8 mouse cellular contexts compared by ENCODE assay signal in the genomic region with DNA sequence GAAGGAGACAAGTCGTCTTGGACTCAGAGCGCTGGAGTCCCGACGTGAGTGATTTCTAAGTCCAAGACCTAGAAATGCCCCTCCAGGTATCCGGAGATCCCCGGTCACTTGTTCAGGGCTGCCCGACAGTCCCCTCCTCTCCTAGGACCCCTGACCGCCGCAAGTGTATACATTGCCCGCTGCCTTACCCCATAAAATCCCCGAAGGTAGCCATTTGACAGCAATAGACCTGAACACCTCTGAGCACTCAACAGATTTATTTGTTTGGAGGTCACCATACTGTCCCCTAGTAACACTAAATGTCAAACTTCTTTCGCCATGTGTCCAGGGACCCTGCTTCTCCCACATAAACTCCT. TPM values are rescaled to one million over a fixed set of nuclear protein-coding genes. Genes with fewer than 3 reads are reported as not detected.
A peak's percentile ranks its signal among the peaks of the same experiment; 100 is the strongest.
DNase-seq lines count a peak whose midpoint lies in the region; ATAC-seq and TF ChIP-seq lines count a peak whose summit lies in the region.

No protein-coding gene starts in this region.

- H3K27me3 ChIP-seq in liver, adult 2 months (ENCODE audit: control insufficient read depth, insufficient read depth, low read length) = no peaks in the 10 kb centered on the region
- peaks cover 4% of the 10 kb centered on the region; the same call in 1 of the 2 replicates for H3K27me3 ChIP-seq in limb, embryonic 10.5 days (ENCODE audit: low read depth, poor library complexity, severe bottlenecking)
- H3K27me3 ChIP-seq in neural tube, embryonic 15.5 days (replicated peaks) = no peaks in the 10 kb centered on the region

- no peaks in the 10 kb centered on the region for H3K4me1 ChIP-seq in liver, adult 2 months (ENCODE audit: control insufficient read depth, insufficient read depth, low read length)
- no peaks in the 10 kb centered on the region for H3K4me1 ChIP-seq in limb, embryonic 10.5 days
- H3K4me1 ChIP-seq in neural tube, embryonic 15.5 days = 0 out of 2 replicates have a peak, but pooled peaks cover 4% of the 10 kb centered on the region

- TF ChIP-seq CTCF in liver, adult 2 months (IDR thresholded peaks at IDR 0.05; ENCODE audit: low read depth, low read length) = no peak

- peak overlapping the region; percentile 55 for H3K4me2 ChIP-seq in neural tube, embryonic 15.5 days

- no peaks in the 10 kb centered on the region for H3K9me3 ChIP-seq in limb, embryonic 10.5 days (replicated peaks)
- H3K9me3 ChIP-seq in neural tube, embryonic 15.5 days (replicated peaks) = no peaks in the 10 kb centered on the region

- H3K9ac ChIP-seq in liver, adult 2 months (ENCODE audit: low read depth, low read length) = peak overlapping the region; percentile 46
- no peak overlapping the region for H3K9ac ChIP-seq in neural tube, embryonic 15.5 days (replicated peaks)

- peak overlapping the region; percentile 50 for H3K4me3 ChIP-seq in liver, adult 2 months (ENCODE audit: insufficient read depth, low read depth, low read length)
- H3K4me3 ChIP-seq in limb, embryonic 10.5 days = peak overlapping the region; percentile 45
- peak overlapping the region; percentile 30 for H3K4me3 ChIP-seq in neural tube, embryonic 15.5 days (replicated peaks)

- 0 out of 2 replicates have a peak, but pooled peaks have one; percentile 28 for ATAC-seq in erythroblast, adult 5-6 weeks (replicated peaks; ENCODE audit: low FRiP score, poor library complexity, severe bottlenecking)
- peak; percentile 40; the same call in 1 of the 2 replicates for ATAC-seq in neural tube, embryonic 15.5 days (ENCODE audit: low FRiP score)

- no peak for DNase-seq in liver, adult 2 months (ENCODE audit: extremely low read depth, low read depth, low spot score)
- no peak for DNase-seq in liver
- DNase-seq in limb, embryonic 10.5 days (ENCODE audit: low spot score) = no peak
- no peak for DNase-seq in urinary bladder, adult 2 months (ENCODE audit: low spot score)
- no peak for DNase-seq in urinary bladder, postnatal 4 days (ENCODE audit: low spot score in 2 of 2)
- DNase-seq in right cerebral cortex, adult 18-20 months = no peak

- no peaks in the 10 kb centered on the region for H3K36me3 ChIP-seq in liver, adult 2 months (ENCODE audit: control insufficient read depth, insufficient read depth, low read length)
- no peaks in the 10 kb centered on the region for H3K36me3 ChIP-seq in limb, embryonic 10.5 days
- H3K36me3 ChIP-seq in neural tube, embryonic 15.5 days = no peaks in the 10 kb centered on the region

- no peak for TF ChIP-seq POLR2A in liver, adult 2 months (IDR thresholded peaks at IDR 0.05; ENCODE audit: extremely low read depth, insufficient read depth, low read length)

- WGBS in liver, adult 2 months = 4% methylated on average over 12 of the region's 12 CpGs
- 12% methylated on average over 12 of the region's 12 CpGs for WGBS in limb, embryonic 10.5 days
- WGBS in neural tube, embryonic 15.5 days = 23% methylated on average over 12 of the region's 12 CpGs

- peak overlapping the region; percentile 94 for H3K27ac ChIP-seq in liver, adult 2 months (replicated peaks; ENCODE audit: insufficient read depth, low read depth, low read length)
- peak overlapping the region; percentile 36; the same call in 1 of the 2 replicates for H3K27ac ChIP-seq in limb, embryonic 10.5 days
- no peak overlapping the region for H3K27ac ChIP-seq in neural tube, embryonic 15.5 days (replicated peaks)

- H3K79me2 ChIP-seq in liver, adult 2 months (ENCODE audit: control insufficient read depth, insufficient read depth, low read length) = no peaks in the 10 kb centered on the region

RNA-seq across cellular contexts. Expression of gene Magix, which starts 1.0 kb away (rescaled TPM):
- total RNA-seq in liver, adult 2 months (2014; rRNA removed) = 20.9 and 21.3 TPM in 2 replicates
- polyA plus RNA-seq in liver, adult 2 months (2012; rRNA removed) = 33.0 and 36.9 TPM in 2 replicates
- total RNA-seq in erythroblast, adult 5-6 weeks (2015; ENCODE audit: low replicate concordance) = not detected in 2 replicates
- 0.09 TPM in 1 of 2 replicates, not detected in the other for total RNA-seq in erythroblast, adult 5-6 weeks (2017; ENCODE audit: low replicate concordance)
- 0.08 and 0.13 TPM in 2 replicates for polyA plus RNA-seq in limb, embryonic 10.5 days (2016; fragmentation: Nextera tagmentation; extraction: Ambion mirVana)
- 0.13 TPM in 1 of 2 replicates, not detected in the other for polyA plus RNA-seq in neural tube, embryonic 15.5 days (2015; fragmentation: Nextera tagmentation; extraction: Ambion mirVana)
- 1.1 and 1.6 TPM in 2 replicates for polyA plus RNA-seq in urinary bladder, adult 2 months (2012; rRNA removed)

RNA-seq across cellular contexts. Expression of gene Plp2, which starts 8.8 kb away (rescaled TPM):
- total RNA-seq in liver, adult 2 months (2014; rRNA removed) = 0.92 and 1.7 TPM in 2 replicates
- polyA plus RNA-seq in liver, adult 2 months (2012; rRNA removed) = 3.7 and 4.0 TPM in 2 replicates
- total RNA-seq in erythroblast, adult 5-6 weeks (2015; ENCODE audit: low replicate concordance) = 137 and 180 TPM in 2 replicates
- 26.9 and 37.0 TPM in 2 replicates for total RNA-seq in erythroblast, adult 5-6 weeks (2017; ENCODE audit: low replicate concordance)
- polyA plus RNA-seq in limb, embryonic 10.5 days (2016; fragmentation: Nextera tagmentation; extraction: Ambion mirVana) = 72.6 and 77.7 TPM in 2 replicates
- polyA plus RNA-seq in neural tube, embryonic 15.5 days (2015; fragmentation: Nextera tagmentation; extraction: Ambion mirVana) = 20.3 and 50.6 TPM in 2 replicates
- 233 and 234 TPM in 2 replicates for polyA plus RNA-seq in urinary bladder, adult 2 months (2012; rRNA removed)

RNA-seq across cellular contexts. Expression of gene Gpkow, which starts 16.9 kb away (rescaled TPM):
- 5.0 and 5.5 TPM in 2 replicates for total RNA-seq in liver, adult 2 months (2014; rRNA removed)
- 4.3 and 5.0 TPM in 2 replicates for polyA plus RNA-seq in liver, adult 2 months (2012; rRNA removed)
- total RNA-seq in erythroblast, adult 5-6 weeks (2015; ENCODE audit: low replicate concordance) = 7.9 and 13.4 TPM in 2 replicates
- total RNA-seq in erythroblast, adult 5-6 weeks (2017; ENCODE audit: low replicate concordance) = 9.0 and 11.3 TPM in 2 replicates
- polyA plus RNA-seq in limb, embryonic 10.5 days (2016; fragmentation: Nextera tagmentation; extraction: Ambion mirVana) = 40.5 and 48.2 TPM in 2 replicates
- 46.0 and 46.5 TPM in 2 replicates for polyA plus RNA-seq in neural tube, embryonic 15.5 days (2015; fragmentation: Nextera tagmentation; extraction: Ambion mirVana)
- 20.6 and 21.9 TPM in 2 replicates for polyA plus RNA-seq in urinary bladder, adult 2 months (2012; rRNA removed)

RNA-seq across cellular contexts. Expression of gene Prickle3, which starts 23.0 kb away (rescaled TPM):
- total RNA-seq in liver, adult 2 months (2014; rRNA removed) = 2.0 and 2.8 TPM in 2 replicates
- 4.6 and 6.8 TPM in 2 replicates for polyA plus RNA-seq in liver, adult 2 months (2012; rRNA removed)
- 2.5 and 5.0 TPM in 2 replicates for total RNA-seq in erythroblast, adult 5-6 weeks (2015; ENCODE audit: low replicate concordance)
- total RNA-seq in erythroblast, adult 5-6 weeks (2017; ENCODE audit: low replicate concordance) = 1.0 and 2.1 TPM in 2 replicates
- polyA plus RNA-seq in limb, embryonic 10.5 days (2016; fragmentation: Nextera tagmentation; extraction: Ambion mirVana) = 6.4 and 9.1 TPM in 2 replicates
- 1.7 and 3.8 TPM in 2 replicates for polyA plus RNA-seq in neural tube, embryonic 15.5 days (2015; fragmentation: Nextera tagmentation; extraction: Ambion mirVana)
- 12.1 and 16.3 TPM in 2 replicates for polyA plus RNA-seq in urinary bladder, adult 2 months (2012; rRNA removed)

RNA-seq across cellular contexts. Expression of gene Wdr45, which starts 34.1 kb away (rescaled TPM):
- total RNA-seq in liver, adult 2 months (2014; rRNA removed) = 33.4 and 37.1 TPM in 2 replicates
- 39.9 and 48.3 TPM in 2 replicates for polyA plus RNA-seq in liver, adult 2 months (2012; rRNA removed)
- total RNA-seq in erythroblast, adult 5-6 weeks (2015; ENCODE audit: low replicate concordance) = 139 and 161 TPM in 2 replicates
- total RNA-seq in erythroblast, adult 5-6 weeks (2017; ENCODE audit: low replicate concordance) = 102 and 111 TPM in 2 replicates
- polyA plus RNA-seq in limb, embryonic 10.5 days (2016; fragmentation: Nextera tagmentation; extraction: Ambion mirVana) = 18.1 and 20.8 TPM in 2 replicates
- polyA plus RNA-seq in neural tube, embryonic 15.5 days (2015; fragmentation: Nextera tagmentation; extraction: Ambion mirVana) = 34.6 and 34.9 TPM in 2 replicates
- 48.8 and 56.1 TPM in 2 replicates for polyA plus RNA-seq in urinary bladder, adult 2 months (2012; rRNA removed)

Comparison
In these comparisons a context has a peak if more than half of its experiments do, and no peak if none do; other contexts are left out.
1. RNA of gene Magix, which starts 1.0 kb away (polyA plus RNA-seq): 33.0 to 36.9 TPM in liver, adult 2 months; 1.1 to 1.6 TPM in urinary bladder, adult 2 months, 0.08 to 0.13 TPM in limb, embryonic 10.5 days and 0.13 TPM in neural tube, embryonic 15.5 days; every median in the first group is over 10 times any median in the second.
2. Peak in every context shown above with its lines, with median percentiles within 50 percentile points of each other: H3K4me3 ChIP-seq.